Mouse (Mus musculus) hindlimb bud, embryonic 11.5 days (tissue): ENCODE data around the gene Car5a.

ENCODE experiments used
- DNase-seq: peaks from one replicate; pipeline ENCODE4 v3.0.0-alpha.2; 2012; ENCODE audit warnings: low read depth, low spot score; ENCODE audit errors: extremely low spot score

Gene Car5a

DNA sequence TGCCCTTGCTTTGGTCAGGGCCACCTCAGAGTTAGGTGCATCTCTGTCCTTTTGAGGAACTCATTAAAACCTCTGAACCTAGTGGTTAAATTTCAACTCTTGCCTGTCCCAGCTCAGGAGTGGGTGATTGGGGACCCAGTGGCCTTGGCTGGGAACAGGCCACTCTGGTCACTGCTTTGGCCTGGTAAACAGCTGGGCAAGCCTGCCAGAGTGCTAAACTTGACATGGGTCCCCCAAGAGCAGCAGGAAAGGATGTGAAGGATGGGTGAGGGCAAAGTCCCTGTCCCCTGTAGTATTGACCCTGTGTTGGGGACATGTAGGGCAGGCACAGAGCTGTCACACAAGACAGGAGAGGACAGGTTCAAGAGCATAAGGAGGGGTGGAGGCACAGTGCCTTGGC lies at the start of gene Car5a:
Gene Car5a, minus strand, starts transcription at position 74 of the 400 bp plus-strand sequence.
- no peak for DNase-seq

DNA sequence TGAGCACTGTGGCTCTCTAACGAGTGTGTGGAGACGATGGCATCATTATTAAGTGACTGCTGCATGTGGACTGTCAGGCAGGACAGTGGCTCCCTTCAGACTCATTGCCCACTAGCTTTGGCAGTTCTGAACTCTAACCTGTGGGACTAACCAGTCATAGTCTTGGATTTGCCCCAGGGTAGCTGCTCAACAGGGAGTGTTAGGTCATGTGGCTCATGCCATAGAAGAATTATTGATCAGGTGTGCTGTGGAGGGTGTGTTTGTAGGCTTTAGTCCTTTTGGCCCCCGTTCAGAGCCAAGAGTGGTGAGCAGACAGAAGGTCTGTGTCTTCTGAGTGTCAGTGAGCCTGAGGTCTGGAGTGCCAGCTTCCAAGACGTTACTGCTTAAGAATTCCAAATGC lies 48.2 kb upstream of the Car5a start:
- DNase-seq = no peak

- DNase-seq = no peak
These were observed 46.9 kb upstream of the Car5a start for GRCm38 (mm10) chr8:121991611-121992010.

DNA sequence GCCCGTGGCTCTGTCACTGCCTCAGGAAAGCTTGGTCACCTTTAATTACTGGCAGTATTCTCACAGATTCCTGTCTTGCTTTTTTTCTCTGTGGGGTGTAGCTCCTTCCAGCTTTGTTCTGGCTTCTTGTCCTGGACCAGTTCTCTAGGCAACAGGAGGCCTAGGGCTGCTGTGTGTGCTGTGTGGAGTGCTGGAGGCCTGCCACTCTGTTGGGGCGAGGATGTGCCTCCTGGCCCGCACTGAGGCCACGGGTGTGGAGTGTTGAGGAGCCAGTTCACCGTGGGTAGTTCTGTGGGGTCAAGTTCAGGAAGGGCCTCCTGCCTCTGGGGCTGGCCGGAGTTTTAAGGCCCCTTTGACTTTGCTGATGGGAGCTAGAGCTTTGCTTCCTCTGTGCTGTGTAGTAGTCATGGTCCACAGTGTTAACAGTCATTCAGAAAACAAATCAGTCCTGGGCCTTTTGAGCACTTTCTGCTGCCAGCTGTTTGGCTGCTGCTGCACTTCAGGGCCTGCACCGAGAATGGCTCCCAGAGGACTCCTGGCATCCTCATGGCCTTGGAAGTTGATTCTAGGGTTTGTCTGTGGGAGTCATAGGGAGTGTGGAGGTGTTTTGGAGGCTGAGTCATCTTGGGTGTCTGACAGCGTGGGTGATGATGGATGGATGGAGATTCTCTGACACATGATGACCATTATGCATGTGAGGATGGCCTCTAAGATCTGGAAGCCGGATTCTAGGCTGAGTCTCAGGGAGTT lies 46.0 kb upstream of the Car5a start:
- no peak for DNase-seq

- no peak for DNase-seq
These were observed 43.2 kb upstream of the Car5a start for GRCm38 (mm10) chr8:121987892-121988291.

DNA sequence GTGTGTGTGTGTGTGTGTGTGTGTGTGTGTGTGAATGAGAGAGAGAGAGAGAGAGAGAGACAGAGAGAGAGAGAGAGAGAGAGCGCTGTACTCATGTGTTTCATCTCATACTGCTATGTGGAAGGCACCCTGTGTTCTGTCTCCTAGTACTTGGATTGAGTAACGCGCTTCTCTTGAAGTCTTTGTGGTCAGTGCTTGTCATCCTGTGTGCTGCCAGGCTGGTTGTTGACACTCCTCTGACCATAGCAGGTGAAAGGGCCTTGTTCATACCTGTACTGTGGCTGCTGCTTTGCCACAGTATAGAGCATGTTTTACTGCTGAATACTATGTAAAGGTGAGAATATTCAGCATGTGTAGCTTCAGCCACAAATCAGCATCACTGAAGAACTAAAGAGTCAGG lies 41.0 kb upstream of the Car5a start:
- DNase-seq = no peak

- no peak for DNase-seq
These were observed 36.8 kb upstream of the Car5a start for GRCm38 (mm10) chr8:121981520-121981895.

DNA sequence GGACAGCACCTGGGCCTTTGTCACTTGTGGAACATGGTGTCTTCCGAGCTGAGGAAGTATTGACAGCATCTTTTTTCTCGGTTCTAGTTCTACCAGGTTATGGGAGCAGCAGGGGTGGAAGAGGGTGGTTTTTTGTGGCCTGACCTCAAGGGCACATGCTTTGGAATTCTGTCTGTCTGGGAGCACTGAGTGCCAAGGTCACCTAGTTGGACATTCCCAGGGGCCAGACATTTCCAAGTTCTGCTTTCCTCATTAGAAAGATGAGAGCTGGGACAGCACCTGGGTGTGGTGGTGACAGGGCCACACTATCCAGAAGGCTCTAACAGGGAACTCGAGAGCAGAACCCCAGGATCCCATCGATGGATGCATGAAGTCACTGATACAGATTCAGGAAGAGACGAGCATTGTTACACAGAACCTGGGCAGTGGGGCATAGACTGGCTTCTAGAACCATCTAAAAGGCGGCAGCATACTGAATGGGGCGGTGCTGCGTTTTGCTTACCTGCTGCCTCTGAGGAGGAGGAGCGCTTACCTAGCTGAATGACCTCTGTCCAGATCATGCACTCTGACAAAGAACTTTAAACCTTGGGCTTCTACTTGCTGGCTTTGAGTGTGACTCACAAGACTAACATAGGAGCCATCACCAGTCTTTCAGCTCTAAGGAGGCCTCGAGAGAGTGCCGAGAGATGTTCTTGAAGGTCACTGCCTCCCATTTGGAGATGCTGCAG lies 36.3 kb upstream of the Car5a start:
- DNase-seq = no peak

- DNase-seq = no peak
These were observed 34.0 kb upstream of the Car5a start for GRCm38 (mm10) chr8:121978670-121979069.

DNA sequence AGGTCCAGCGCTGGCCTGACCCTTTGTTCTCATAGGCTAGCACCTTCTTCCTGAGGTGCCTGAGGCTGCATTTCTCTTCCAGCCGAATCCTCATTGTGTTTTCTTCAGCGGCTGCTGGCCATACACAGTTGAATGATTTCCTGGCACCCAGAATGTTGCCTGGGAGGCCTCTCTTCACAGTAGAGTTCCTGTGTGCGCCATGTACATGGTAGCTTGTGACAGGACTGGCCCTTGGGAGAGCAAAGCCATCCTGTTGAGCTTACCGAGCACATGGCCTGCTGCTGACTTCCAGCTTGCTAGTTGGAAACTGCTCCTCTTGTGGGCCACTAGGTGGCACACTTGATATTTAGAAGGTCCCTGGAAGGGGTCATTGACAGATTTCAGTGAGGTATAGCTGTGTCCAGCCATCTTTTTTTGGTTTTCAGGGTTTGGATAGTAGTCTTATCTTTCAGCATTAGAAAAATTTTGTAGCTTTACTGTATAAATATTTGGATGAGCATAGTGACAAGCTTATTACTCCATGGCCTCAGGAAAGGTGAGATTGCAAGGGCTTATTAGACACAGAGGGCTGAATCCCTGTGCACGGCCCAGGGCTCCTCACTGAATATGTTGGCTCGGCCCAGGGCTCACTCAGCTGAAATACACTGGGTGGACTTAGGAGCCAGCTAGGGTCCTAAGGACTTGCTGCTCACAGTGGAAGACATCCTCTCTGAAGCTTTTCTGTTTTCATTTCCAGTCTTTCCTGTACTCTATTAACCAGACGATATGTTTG lies 33.3 kb upstream of the Car5a start:
- no peak for DNase-seq

DNA sequence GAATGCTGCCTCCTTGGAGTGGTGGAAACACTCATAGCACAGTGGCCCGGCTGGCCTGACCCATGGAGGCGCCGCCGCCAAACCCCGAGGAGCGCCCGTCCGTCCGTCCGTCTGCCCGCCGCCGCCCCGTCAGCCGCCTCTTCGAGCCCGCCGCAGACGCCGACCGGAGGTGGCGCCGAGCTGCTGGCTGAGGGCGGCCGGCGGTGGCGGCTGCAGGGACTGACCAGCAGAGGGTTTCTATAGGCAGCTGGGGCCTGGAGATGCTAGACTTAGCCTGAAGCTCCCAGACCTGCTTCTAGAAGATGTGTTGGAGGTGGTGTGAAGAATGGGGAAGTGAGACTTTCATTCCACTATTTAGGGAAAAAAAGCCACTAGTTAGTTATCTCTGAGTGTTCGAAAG lies 29.2 kb upstream of the Car5a start:
- no peak for DNase-seq

DNA sequence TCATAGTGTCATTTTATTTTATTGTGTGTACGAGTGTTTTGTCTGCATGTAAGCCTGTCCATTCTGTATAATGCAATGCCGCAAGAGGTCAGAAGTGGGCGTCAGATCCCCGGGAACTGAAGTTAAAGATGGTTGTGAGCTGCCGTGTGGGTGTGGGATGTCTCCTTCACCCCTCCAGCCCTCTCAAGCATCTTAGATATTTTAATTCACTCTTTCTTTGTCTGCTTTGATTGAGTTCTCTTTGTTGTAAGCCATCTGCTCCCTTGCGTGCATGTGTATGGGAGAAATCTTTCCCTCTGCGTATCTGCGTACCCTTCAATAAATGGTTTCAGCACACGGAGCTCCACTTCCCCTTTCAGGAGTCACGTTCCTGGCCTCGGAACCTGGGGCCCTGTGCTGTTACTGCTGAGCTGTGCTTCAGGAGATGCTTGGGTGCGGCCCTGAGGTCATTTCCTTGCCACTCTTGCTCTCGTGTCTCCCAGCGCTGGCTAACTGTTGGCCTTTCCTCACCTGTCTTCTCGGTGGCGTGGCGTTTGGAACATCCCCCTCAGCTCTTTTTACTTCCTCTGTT lies 26.9 kb upstream of the Car5a start:
- DNase-seq = no peak

DNA sequence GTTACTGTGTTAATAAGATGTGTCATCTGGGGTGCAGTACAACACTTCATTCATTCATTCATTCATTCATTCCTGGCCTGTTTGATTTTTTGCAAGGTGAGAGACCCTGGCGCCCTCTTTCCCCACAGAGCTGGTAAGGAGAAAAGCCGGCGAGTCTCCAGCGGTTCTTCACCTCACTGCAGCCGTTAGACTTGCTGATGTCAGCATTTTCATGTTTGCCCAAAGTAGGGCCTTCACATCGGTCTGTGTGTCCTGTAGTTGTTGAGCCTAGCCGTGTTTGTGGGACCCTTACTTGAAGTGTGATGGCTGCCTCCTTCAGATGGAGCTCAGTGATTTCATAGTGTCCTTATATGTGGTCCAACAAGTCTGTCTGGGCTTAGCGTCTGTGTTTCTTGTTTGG lies 25.5 kb upstream of the Car5a start:
- DNase-seq = no peak

DNA sequence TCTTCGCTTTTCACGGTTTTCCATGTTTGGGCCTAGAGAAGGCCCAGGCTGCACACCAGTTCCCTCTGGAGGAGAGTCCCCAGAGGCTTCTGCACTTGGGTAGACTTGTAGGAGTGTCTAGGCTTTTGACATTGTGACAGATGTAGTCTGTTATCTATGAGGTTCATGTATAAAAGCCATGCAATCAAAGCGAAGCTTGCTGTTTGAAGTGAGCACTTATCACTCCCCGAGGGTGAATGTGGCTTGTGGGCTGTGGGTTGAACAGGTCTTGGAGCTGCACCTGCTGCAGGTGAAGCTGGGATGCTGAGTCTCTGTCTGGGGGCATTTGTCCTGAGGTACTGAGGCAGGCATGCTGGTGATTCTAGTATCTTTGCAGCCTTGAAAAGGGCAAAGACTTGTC lies 23.8 kb upstream of the Car5a start:
- no peak for DNase-seq

DNA sequence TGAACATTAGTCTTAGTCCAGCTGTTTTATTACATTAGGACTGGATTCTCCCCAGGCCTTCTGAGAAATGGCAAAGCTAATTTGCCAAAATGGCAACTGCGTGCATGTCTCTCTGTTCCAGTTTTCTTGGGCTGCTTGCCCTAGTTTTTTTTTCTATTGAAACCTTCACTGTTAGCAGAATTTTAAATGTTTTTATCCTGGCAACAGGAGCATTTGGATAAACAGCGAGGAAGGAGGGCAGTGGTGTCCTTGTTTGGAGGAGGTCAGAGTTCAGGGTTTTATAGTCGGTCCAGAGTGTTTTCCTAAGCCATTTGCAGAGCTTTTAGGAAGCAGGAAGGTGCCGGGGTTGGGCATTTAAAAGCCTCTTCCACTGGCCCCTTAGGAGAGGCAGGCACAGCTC lies 23.3 kb upstream of the Car5a start:
- no peak for DNase-seq

- no peak for DNase-seq
These were observed 22.2 kb upstream of the Car5a start for GRCm38 (mm10) chr8:121966714-121967448.

DNA sequence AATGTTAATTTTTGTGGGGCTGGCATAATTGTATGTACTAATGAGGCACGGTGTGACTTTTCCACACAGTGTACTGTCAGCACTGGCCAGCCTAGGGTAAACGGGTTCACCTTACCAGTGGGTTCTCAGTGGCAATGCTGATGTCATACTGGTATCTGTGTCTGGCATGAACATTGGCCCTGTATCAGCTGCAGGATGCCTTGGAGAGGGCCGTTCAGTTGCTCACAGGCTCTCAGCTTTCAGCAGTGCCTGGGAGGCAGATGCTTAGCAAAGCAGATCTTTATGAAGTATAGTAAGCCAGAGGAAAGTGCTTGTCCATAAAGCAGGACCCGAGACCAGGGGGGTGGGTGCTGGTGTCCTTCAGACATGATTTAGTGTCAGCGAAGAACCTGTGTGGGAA lies 21.4 kb upstream of the Car5a start:
- no peak for DNase-seq

DNA sequence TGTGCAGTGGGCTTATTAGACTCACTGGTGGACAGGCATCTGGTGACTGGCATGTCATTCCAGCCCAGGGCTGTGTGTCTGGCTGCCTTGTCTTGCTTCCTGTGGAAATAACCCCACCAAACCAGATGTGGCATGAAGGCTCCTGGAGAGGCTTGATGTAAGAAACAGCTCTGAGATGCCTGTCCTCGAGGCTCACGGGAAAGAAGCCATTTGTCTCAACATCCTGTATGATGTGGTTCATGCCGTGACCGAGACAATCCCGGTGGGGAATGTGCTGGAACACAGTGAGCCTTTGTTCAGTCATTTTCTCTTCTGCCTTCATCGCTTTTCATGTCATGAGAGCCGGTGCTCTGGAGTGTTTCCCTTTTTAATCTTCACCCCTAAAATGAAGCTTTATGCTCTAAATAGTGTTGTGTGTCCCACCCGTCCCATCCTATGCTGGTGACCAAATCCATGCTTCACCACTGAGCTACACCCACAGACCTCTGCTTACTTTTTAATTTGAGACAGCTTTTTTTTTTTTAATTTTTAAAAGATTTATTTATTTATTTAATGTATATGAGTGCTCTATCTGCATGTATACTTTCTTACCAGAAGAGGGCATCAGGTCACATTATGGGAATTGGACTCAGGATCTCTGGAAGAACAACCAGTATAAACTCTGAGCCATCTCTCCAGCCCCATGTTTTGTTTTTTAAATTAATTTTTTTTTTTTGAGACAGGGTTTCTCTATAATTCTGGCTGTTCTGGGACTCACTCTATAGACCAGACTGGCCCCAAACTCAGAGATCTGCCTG lies 20.2 kb upstream of the Car5a start:
- no peak for DNase-seq

DNA sequence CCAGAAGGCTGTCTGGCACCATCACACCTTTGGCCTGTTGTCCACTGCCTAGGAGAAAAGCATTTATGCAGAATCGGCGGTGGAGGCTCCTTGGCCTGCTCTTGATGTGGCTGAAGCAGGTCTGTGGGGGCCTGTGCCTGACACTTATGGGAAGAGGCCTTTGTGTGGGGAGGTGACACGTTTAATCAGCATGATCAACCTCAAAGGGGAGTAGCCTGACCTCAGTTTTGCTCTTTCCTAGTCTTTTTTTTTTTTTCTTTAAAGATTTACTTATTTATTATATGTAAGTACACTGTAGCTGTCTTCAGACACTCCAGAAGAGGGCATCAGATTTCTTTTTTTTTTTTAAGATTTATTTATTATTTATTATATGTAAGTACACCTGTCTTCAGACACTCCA lies 18.2 kb upstream of the Car5a start:
- DNase-seq = no peak

DNA sequence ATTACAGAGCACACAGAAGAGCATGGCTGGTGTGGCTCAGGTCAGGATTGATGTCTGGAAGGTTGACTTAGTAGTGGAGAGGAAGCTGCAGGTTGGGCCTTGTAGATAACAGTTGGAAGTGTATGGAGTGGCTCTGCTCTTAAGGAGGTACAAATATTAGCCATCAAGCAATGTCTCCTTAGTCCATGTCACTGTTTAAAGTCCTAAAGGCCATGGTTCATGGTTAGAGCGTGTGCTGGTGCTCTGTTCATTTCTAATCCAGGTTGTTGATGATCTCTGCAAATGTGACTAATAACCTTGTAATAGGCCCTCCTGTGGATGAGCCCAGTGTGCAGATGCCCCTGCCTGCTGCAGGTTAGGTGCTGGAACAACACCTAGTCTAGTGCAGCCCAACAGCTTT lies 13.7 kb upstream of the Car5a start:
- DNase-seq = no peak
